Mouse (Mus musculus): ENCODE measurements around the gene Ccdc152.

The Ccdc152 gene

DNA sequence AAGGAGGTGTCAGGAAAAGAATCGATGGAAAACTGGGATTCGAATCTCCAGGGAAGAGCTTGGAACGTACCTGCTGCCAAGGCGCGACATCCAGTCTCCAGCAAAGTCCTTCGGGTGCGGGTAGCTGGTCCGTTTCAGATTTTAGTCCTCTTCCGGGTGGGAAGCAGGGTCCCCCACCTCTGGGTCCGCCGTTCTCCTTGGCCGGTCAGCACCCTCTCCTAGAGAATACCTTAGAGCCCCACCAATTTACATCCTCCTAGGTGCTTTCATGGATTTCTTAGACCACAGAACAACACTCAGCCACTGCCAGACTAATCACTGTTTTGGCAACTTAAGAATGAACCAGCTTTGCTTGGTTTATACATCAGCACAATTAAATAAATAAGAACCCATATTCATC, at the start of gene Ccdc152:
Ccdc152 (minus strand) TSS at position 101 of the 400 bp plus-strand sequence.
- no peak for DNase-seq (ENCODE audit: low read depth)

DNA sequence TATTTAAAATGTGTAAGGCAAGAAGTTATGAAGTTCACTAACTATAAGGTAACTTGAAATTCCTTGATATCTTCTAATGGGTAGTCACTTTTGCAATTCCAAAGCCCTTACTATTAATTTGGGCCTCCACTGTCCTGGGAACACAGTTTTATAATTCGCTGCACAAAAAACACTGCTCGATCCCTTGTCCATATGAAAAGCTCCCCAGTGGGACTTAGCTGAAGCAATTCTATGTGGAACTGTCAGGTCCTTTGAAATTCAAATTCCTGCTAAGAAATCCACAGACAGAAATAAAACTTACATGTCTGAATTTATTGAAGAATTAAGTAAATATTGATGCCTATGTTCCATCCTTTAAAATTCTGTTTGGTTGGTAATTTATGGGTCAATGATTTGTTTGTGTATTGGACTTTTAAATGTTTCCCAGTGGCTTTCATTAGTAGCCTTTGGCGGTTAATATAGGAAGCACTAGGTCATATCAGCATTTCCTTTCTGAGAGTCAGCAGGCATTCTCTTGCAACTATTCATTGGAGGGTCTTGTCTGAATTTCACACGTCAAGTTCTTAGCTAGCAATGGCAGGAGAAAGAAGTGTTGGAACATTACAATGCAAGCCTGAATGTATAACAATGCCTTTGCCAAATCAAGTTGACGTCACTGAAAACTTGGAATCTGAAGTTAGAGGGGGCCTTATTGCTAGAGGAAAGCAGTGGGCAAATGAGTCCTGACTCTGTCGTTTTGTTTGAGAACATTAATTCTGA, 46.2 kb upstream of the Ccdc152 start:
- no peak for DNase-seq (ENCODE audit: low read depth)

DNA sequence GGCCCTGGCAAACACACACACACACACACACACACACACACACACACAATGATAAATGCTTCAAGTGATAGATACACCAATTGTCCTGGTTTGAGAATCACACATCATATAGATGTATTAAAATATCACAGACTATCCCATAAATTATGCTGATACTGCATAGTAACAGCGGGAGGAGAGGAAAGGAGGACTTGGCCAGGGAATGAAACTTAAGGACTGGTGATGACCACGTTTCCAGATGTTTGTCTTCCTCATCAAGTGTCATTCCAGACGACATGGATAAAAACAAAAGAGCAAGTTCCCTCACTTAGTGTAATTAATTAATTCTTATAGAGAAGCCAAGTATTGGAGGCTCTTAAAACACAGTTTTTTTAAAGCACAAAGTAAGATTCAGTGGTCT, 43.4 kb upstream of the Ccdc152 start:
- no peak for DNase-seq (ENCODE audit: low read depth)

DNA sequence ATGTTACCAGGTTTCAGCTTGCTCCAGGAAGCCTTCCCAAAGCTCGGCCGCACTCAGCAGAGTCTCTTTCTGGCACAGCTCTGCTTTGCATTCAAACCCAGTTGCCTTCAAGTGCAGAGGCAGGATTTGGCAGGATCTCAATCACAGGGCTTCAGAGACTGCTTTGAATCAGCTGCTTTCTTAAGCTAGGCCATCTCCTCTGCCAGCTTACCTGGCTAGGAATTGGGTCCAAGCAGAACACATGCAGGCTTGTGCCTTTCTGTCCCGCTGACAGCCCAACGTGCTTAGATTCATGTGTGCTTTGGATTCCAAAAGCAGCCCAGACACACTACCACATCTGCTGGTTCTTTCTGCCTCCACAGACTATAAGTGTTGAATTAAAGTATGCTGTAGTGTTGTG, 41.2 kb upstream of the Ccdc152 start:
- no peak for DNase-seq (ENCODE audit: low read depth)

DNA sequence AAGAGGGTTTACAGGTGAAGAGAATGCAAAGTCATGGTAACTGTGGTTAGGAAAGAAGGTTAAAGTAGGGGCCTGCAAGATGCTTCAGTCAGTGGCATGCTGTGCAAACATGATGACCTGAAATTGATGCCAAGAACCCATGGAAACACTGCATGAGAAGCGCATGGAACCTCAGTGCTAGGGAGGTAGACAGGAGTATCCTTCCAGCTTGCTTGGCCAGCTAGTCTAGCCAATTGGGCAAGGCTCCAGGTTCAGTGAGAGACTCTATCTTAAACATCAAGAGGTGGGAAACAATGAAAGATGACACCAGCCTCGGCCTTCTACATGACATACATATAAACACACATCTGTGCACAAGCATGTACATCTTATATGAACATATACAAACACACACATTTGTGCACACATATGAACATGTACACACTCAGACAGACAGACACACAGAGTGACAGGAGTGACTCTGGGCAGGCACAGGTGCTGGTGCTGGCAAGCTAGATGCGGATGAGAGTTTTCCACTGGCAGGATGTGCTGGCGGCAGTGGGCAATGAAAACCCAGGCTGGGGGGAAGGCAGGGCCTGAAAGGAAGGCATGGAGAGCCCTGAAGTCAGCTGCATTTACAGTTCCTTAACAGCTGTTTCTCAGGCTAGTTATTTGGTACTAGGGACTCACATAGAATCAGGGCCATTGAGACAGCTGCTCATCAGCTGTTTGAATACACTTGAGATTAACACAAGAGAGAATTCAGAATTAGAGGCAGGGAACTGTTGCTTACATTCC, 38.7 kb upstream of the Ccdc152 start:
- no peak for DNase-seq (ENCODE audit: low read depth)

DNA sequence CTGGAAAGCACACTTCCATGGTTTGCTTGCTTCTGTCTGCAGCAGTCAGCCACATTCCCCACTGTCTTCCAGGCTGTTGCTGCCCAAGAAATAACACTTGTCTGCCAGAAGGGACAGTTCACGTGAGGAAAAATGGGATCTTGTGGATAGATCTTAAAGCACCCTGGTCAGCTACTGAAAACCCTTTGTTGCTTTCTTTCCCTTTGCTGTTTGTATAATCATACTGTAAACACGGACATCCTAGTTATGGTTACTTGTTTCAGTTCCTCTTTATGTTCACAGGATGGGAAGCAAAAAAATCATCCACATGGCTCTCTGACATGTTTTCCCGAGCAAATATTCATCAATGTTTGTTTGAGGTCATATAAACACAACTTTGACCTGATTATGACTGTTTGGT, 36.5 kb upstream of the Ccdc152 start:
- no peak for DNase-seq (ENCODE audit: low read depth)

DNA sequence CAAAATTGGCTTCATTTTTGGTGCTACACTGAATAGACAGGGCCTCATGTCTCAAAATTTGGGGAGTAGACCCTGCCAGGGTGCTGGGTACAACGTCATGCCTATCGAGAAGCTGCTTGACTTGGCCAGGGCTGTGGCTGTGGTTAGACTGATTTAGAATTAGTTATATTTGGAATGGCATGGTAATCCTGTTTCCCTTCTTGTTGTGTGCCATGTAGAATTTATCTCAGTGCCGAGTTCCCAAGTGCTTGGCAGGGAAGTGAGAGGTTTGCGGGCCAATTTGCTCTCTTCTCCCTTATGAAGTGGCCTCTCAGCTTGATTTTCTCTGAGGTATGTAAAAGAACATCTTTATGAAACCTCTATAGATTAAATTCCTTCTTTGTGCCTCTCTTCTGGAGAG, 29.2 kb upstream of the Ccdc152 start:
- DNase-seq (ENCODE audit: low read depth) = no peak

DNA sequence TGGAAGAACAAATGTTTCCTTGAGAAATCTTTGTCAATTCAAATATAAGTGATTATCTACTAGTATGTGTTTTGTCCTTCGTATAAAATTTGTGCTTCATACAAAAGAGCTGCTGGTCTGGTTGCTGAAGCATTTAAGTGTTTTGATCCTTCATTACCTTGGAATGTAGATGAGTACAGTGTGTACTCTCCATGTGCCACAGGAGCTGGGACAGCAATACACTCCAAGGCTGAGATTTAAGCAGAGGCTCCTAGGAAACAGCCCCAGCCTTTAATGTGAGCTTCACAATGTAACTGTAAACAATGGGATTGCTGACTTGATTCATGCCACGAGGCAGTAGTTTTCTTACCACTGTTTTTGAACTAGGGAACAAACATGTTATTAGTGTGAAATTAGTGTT, 28.5 kb upstream of the Ccdc152 start:
- DNase-seq (ENCODE audit: low read depth) = no peak

DNA sequence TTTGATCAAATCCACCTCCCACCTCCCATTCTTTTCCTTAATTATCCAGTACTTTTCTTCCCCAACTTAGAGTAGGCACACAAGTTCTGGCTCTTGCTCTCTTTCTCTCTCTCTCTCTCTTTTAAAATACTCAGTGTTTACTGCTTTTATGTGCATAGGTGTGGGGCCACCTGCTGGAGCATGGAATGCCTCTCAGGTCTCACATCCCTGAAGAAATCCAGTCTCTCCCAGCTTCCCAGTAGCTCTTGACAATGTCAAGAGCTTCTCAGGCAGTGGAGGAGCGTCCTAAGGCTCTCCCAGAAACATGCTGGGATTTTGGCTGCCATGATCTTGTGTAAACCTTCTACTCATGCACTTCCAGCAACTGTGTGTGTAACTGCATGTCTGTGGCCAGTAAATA, 27.0 kb upstream of the Ccdc152 start:
- DNase-seq (ENCODE audit: low read depth) = no peak

DNA sequence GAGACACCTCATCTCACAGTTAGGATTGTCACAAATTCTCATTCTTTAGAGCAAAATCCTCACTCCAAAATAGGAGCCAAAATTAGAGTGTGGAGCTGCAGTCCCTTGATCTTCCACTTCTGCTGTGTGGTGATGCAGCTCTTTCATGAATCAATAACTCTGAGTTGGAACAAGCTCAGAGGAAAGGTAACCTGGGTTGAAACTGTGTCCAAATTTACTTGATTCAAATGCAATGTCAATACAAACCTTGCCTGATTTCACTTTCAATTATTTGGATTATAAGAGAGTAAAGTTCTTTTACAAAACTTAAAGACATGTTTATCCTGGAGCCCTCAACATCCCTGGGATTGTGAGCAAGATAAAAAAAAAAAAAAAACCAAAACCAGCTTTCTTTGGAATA, 19.7 kb upstream of the Ccdc152 start:
- no peak for DNase-seq (ENCODE audit: low read depth)

DNA sequence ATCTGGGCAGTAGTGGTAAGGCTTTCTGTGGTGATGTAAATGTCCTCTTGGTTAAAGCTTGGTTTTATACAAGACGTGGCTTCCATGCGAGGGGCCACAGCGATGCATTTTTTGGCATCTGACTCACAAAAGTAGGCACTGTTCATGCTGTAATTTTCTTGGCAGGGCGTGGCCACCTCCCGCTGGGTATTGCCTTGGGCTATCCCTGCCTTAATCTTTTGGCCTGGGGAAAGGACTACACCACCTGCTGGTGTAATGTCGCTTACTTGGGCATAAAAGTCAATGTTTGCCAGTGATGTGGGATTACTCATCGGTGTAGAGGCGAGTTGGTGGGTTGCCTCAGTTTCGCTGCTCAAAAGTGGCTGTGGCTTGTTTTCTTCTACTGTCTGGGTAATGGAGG, 16.6 kb upstream of the Ccdc152 start:
- no peak for DNase-seq (ENCODE audit: low read depth)

DNA sequence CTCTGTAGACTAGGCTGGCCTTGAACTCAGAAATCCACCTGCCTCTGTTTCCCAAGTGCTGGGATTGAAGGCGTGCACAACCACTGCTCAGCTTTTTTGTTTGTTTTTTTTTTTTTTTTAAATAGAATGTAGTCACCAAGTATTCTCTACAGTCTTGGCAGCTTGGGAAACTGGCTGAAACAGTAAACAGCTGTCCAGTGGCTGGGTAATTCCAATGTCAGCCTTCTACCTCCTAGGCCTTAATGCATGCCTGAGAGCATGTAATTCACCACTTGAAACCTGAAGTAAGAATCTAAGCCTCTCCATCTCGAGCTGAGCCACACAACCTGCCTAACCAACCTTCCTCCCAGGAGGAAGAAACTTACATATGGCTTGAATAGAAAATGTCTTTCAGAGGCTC, 13.3 kb upstream of the Ccdc152 start:
- no peak for DNase-seq (ENCODE audit: low read depth)

DNA sequence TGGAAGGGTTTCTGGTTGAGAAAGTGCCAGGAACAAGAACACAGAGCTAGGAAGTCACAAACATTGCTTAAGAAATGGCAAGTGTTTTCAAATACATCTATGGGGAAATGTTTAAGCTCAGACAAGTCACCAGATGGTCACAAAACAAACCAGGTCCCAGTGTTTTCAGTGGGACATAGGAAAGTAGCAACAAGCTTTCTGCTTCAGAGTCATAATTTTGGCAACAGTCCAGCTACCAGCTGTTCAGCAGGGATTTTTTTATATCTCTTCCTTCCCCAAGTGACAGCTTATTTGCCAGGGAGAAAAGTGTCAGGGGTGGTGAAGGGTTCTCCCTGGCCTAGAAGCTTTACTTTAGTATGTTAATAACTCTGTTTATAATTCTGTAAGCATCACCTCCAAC, 9.6 kb upstream of the Ccdc152 start:
- no peak for DNase-seq (ENCODE audit: low read depth)

DNA sequence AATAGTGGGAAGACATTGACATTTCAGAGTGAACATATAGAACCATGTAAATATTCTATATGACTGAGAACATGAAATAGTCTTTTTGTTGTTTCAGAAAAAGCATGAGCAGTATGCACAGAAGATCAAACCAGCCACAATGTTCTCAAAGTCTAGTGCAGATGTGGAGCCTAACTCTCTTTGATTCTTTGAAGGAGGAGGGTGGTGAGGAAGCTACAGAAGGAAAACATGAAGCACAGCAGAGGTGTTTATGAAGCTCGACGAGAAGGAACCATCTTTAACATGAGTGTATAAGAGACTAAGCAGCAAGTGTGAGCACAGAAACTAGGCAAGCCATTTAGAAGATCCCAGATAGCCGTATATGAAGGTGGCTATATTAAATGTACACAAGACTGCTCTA, 6.5 kb upstream of the Ccdc152 start:
- DNase-seq (ENCODE audit: low read depth) = no peak

DNA sequence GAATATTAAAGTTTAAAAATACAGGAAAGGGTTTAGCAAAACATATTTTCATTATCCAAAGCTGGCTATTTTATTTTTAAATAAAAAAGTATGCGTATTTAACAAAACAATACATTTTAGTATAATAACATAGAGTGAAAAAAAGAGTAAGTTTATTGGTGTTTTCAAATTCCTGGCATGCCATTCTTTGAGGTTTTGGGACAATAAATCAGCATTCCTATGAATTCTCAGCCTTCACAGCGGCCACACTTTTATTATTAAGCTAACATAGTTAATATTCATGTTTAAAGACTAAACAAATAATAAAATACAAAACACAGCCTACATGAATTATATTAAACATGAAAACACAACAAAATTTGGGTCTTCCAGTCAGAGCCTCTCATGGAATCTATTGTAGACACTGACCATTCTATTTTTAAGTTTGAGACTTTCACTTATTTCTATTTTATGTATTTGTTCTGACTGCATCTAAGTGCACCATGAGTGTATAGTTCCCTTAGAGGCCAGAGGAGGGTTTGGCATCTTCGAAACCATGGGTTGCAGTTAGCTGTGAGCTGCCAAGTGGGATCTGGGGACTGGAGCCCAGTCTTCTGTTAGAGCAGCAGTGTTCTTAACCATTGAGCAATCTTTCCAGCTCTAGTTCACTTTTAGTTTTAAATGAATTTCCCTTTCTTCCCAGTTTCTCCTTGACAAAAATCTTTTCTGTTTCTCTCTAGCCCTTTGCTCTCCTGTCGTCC, 2.8 kb downstream of the Ccdc152 start:
- DNase-seq (ENCODE audit: low read depth) = no peak

DNA sequence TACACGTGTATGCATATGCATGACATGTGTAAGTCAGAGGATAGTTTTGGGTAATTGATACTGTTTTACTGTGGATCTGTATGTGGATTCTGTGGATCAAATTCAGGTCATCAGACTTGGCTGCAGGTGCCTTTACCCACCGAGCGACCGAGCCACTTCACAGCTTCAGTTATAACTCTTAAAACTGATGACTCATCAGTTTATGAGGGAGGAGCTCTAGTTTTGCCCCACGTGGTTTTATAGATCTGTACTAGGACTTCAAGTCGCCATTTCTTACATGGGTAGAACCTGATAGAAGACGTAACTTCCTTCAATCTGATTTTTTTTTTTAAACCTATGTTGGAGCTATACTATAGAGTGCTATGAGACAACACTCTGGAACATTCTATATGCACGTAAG, 5.7 kb downstream of the Ccdc152 start:
- DNase-seq (ENCODE audit: low read depth) = no peak

DNA sequence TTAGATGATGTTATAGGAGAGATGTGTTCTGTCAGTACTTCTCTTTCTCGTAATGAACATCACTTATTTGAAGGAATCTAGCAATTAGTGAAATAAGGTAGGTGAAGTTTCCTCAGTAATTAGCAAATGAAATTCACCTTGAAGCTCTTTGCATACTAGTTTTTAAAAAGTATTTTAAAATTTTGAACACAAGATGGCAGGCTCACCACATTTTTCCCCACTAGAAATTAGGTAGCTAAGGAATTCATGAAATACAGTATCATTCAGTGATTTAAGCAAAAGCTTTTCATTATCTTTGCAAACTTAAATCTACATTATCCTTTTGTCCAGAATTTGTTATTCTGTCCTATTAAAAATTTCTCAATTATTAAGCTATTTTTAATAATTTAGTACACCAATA, 7.3 kb downstream of the Ccdc152 start:
- DNase-seq (ENCODE audit: low read depth) = no peak

DNA sequence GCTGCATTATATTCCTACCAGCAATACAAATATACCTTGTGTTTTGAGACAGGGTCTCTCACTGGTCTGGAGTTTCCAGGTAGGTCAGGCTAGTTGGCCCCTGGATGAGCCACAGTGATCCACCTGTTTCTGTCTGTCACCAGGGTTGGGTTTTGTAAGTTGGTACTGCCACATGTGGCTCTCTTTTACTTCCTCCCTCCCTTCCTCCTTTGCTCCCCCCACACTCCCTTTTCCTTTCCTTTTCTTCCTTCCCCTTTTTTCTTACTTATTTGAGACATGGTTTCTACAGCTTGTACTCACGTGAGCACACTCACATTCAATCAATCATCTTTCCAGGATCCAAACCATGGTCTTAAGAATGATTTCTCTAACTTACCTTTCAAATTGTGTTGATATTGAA, 9.8 kb downstream of the Ccdc152 start:
- no peak for DNase-seq (ENCODE audit: low read depth)

DNA sequence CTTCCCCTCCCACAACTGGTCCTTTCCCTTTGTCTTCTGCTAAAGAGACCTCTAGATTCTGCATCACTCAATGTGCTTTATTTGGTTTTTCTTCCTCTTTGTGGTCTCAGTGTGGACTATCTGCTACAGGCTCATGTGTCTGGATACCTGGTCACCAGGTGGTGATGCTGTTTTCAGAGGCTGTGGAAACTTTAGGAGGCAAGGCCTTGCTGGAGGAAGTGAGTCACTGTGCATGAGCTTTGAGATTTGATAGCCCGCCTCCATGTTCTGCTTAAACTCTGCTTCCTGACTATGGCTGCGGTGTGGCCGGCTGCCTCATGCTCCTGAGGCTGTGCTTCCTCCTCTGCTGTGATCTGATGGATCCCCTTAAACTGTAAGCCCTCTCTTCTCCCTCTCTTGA, 12.9 kb downstream of the Ccdc152 start:
- no peak for DNase-seq (ENCODE audit: low read depth)

DNA sequence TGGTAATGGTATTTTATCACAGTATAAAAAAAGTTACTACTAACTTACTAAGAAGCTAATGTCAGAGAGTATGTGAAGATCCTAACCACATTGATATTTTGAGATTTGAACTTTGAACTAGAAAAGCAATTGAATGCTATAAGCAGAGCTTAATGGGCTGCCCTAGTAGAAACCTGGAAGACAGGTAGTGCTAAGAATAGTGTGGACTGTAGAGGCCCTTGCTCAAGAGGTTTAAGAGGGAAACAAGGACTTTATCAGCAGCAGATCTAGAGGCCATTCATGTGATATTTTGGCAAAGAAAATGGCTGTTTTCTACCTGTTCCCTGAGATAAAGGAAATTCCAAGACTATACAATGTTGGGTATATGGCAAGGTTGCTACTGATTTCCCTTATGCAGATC, 17.3 kb downstream of the Ccdc152 start:
- no peak for DNase-seq (ENCODE audit: low read depth)

DNA sequence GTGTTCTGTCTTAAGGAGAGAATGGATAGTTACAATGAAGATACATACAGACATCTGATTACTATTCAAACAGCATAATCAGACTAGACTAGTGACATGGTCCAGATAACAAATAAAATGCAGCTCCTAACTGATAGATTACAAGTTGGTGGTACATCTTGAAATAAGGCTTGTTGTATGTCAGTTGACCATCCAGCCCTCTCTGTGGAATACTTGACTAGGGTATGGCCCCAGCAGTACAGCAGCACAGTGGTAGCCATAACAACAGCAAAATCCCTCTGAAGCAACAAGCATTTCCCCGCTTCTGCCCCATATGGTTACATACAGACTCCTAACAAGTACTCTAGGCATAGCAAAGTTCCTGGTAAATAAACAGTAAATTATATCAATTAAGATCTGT, 21.6 kb downstream of the Ccdc152 start:
- no peak for DNase-seq (ENCODE audit: low read depth)

DNA sequence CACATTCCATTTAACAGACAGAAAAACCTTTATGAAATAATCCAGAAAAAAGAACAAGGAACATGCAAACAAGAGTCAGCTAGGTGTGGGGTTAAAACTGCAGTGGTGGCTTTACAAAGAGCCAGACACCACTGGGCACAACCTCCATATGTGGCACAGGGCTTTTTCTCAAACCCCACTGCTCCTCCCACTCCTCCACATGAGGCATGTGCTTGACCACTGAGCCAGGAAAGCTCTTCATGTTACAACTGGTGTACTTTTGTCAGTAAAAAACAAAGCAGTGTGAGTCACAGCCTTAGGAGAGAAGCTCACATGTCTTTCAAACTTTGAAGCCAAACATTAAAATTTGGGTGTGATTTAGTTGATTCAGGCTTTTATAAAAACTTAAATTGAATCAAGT, 22.1 kb downstream of the Ccdc152 start:
- DNase-seq (ENCODE audit: low read depth) = no peak

DNA sequence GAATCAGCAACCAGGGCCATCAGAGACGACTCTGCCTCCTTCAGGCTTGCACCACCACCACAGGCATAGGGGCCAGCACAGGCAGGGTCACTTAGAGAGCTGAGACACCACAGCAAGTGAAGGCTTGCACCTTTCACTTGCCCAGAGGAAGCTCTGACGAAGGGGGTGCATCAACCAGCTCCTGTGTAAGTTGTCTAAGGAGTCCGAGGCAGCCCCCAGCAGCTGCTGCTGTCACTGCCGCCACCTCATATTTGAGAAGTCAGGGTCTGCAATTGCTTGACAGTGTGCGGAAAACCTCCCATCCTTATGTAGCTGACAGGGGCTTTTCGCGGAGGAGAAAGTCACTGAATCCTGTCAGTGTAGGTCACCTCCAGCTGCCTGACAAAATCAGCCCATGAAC, 24.1 kb downstream of the Ccdc152 start:
- no peak for DNase-seq (ENCODE audit: low read depth)

Measured in c-Kit-positive CD71-positive TER-119-negative erythroid progenitor cells, embryonic 14.5 days (primary cell).